Mouse (Mus musculus) heart, adult 18-20 months (tissue): ENCODE measurements around the gene Itpka. TPM values are rescaled to one million over a fixed set of nuclear protein-coding genes. Genes with fewer than 3 reads are reported as not detected.
"Not testable (repeated sequence)": the region's sequence is repeated elsewhere in the genome, so short reads cannot be mapped to it uniquely, and the experiment has no call there.

ENCODE experiments used
- DNase-seq, 2 experiments: peaks; one replicate each; pipeline ENCODE4 v3.0.0; 2021 to 2022; ENCODE audit warnings: mixed read lengths in 1 of 2
- long read RNA-seq, 2 experiments: library from polyadenylated mRNA; stranded (forward); transcript quantifications; one replicate each; pipeline ENCODE4 v2.0.0; 2021
- total RNA-seq, 2 experiments: library from RNA; stranded (reverse); gene quantifications; 2 replicates each; pipeline ENCODE4 v1.2.3; 2021

Itpka gene
- total RNA-seq: under 1 TPM; 0.42 to 0.98 TPM
- long read RNA-seq, experiment 1: 0 reads
- long read RNA-seq, experiment 2: 0 reads

DNA sequence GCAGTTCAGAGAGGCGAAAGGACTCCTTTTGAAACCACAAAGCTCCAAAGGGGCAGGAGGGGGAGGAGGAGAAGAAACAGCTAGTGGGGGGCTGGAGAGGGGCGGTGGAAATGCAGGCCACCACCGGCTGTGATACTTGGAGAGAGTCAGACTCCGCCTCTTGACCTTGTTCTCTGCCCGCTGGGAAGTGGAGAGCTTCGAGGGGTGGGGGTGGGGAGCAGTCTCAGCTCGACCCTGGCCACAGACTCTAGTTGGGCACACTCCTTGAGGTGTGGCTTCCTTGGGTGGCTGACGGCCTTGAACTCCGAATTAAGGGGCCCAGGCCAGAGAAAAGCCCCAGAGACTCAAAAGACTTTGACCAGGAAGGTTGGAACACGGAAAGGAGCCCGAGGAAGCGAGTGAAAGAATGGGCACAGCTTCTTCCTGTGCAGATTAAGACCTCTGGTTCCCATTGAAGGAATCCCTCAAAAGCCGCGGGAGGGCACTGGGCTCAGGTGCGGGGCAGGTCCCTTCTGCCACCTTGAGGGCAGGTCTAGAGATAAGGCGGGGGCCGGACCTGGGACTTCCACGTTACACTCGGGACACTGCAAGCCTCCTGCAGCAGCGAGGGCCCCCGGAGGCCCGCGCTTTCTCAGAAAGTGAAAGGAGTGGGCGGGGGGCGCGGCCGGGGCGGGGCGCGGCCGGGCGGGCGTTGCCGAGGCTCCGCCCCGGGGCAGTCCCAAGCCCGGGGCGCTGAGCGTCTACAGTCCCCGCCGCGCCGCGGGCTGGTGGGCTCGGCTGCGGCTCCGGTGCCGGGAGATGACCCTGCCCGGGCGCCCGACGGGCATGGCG is at the start of gene Itpka:
Gene Itpka, plus strand, starts transcription at position 757 of the 831 bp plus-strand sequence.
- peak; percentile 54 to 72 for DNase-seq

DNA sequence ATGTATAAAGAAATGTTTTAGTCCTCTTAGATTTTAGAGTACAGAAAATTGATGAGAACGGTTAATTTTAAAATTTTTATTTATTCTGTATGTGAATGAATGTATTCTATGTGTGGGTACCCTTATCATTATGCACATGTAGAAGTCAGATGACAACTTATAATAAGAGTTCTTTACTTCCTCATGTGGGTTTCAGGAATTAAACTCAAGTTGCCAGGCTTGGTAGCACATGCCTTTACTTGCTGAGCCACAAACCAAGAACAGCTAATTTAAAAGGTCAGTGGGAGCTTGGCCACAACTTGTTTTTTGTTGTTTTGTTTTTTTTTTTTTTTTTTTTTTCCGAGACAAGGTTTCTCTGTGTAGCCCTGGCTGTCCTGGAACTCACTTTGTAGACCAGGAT is 47.3 kb upstream of the Itpka start:
- no peak for DNase-seq

DNA sequence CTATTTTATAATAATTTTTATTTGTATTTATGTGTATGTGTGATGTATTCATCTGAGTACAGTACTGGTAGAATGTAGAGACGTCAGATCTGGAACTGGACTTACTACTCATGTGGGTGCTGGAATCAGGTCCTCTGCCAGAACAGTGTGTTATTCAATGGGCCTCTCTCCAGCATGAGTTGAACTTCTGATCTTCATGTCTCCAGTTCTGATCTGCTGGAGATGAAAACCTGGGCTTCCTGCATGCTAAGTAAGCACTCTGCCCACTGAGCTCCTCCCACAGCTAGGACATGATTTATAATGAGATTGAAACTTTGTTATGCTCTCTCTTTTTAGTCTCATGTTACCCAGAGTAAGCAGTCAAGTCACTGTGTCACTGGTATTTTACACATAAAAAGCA is 46.0 kb upstream of the Itpka start:
- DNase-seq: no peak

DNA sequence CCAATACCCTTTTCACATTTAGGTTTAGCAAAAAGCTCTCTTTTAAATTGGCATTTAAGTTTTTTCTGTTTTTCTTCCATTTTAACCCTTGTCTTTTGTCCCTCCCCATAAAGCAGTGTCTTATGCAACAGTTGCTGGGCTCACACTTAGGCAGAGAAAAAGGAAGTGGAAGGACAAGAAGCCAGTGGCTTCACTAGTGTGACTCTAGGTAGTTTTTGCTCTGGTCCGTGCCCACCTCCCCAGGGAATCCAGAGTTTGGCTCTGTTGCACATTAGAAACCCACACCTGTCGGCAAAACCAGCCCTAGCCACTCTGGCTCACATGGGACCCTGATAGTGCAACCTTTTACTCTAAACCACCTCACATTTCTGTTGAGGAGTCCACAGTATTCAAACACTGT is 43.7 kb upstream of the Itpka start:
- no peak for DNase-seq

DNA sequence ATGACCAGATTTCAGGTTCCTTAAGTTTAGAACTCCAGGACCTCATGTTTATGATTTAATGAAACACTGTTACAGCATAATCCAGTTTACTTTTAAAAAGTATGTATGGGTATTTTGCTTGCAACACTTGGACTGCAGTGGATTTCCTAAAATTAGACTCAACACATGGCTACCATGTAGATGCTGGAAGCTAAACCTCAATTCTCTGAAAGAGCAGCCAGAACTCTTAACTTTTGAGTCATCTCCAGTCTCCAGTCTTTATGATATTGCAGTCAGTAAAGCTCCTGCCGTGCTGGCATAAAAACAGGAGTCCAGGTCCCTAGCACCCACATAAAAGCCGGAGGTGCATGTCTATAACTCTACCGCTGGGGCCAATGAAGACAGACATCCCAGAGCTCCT is 42.2 kb upstream of the Itpka start:
- DNase-seq: no peak

DNA sequence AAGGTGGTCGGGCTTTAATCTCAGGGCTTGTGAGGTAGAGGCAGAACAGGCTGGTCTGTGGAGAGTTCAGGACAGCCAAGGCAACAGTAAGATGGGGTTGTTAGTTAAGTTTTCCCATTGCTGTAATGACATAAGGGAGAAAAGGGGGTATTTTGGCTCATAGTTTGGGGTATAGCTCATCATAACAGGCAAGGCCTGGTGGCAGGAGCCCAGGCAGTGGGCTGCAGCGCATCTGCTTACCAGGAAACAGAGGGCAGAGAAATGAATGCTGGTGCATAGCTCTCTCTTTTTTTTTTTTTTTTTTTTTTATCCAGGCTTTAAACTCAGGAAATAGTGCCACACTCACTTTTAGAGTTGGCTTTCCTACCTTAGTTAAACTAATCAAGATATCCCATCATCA is 39.0 kb upstream of the Itpka start:
- no peak for DNase-seq

DNA sequence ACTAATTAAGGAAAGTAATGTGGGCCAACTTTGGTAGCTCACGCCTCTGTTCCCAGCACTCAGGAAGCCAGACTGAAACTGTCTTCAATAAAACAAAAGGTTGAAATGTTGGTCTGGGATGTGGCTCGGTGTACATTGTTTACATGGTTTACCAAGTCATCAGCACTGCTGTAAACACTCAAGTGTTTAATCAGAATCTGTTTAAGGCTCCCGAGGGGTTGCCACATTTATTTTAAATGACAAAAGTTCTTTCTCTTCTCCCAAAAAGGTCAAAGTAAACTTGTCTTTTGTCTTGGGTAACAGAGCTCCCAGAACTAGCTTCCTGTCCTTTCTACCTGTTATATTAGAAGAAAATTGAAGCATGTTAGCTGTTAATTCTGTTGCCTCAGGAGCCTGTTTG is 34.5 kb upstream of the Itpka start:
- no peak for DNase-seq

DNA sequence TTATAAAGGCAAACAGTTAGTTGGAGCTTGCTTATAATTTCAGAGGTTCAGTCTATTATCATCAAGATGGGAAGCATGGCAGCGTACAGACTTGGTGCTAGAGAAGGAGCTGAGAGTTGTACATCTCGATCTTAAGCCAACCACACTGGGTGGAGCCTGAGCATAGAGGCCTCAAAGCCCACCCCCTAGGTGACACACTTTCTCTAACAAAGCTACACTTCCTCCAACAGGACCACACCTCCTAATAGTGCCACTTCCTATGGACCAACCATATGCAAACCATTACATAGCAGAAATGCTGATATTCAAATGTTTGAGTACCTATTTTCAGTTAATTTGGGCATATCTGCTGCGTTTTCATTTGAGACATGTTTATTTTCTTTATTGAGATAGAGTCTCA is 32.1 kb upstream of the Itpka start:
- DNase-seq: no peak

DNA sequence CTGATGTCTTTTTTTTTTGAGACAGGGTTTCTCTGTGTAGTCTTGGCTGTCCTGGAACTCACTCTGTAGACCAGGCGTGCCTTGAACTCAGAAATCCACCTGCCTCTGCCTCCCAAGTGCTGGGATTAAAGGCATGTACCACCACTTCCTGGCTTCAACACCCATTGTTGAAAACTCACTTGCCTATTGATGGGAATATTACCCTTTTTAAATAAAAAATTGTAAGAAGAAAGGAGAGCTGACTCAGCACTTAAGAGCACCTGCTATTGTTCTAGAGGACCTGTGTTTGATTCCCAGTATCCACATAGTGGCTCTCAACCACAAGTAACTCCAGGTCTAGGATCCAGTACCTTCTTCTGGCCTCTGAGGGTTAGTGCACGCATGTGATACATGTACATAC is 26.3 kb upstream of the Itpka start:
- DNase-seq: not testable (repeated sequence)

DNA sequence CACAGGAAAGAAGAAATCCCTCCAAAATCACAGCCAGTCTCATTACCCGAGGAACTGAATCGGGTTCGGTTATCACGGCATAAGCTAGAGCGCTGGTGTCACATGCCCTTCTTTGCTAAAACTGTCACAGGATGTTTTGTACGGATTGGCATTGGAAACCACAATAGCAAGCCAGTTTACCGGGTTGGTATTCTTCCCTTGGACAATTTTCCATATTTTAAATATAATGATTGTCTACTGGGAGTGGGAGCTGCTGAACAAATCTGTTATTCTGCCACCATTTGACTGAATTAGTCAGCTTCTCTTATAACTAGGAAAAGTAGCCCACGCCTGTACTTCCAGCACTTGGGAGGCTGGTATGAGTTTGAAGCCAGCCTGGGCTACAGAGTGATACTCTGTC is 21.1 kb upstream of the Itpka start:
- DNase-seq: no peak

DNA sequence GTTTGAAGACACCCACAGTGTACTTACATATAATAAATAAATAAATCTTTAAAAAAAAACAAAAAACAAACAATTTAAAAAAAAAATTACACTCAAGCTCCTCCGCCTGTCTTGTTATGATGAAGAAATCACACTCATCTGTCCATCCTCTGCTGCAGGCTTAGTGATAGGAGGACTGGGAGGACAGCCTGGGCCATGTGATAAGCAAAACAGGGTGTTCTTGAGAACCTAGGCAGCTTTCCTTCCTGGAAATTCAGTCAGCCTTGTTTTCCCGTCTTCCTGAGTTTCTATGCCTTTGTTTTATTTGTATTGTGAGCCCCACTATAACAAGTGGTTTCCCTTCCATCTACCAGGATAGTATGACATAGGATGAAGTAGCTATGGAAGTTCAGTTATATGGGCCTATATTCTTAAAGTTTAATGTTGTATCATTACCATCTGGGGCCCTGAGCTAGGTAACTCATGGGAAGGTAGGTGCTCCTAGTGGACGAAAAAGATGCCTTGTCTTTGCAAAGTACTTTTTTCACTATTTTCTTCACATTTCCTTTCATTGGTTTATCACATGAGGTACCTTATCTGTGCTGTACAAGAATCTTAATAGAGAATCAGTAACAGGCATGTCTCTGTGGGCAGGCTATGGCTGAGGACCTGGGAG is 14.2 kb upstream of the Itpka start:
- DNase-seq: no peak

DNA sequence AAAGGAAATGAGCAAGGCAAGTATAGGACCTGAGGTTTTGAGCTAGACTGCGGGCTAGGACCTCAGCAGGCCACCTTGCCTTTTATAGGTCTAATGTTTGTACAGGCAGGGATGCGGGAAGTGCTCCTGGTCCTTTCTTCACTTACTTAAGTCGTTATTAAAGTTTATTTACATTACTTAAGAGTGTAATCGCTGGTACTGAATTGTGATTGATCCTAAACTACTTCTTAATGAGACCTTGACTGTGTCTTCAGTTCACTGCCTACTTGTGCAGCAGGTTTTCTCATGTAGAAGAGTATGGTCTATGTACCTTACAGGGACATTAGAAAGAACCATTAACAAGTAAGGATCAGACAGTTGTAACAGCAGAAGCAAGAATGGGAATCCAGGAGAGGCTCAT is 11.4 kb upstream of the Itpka start:
- no peak for DNase-seq

DNA sequence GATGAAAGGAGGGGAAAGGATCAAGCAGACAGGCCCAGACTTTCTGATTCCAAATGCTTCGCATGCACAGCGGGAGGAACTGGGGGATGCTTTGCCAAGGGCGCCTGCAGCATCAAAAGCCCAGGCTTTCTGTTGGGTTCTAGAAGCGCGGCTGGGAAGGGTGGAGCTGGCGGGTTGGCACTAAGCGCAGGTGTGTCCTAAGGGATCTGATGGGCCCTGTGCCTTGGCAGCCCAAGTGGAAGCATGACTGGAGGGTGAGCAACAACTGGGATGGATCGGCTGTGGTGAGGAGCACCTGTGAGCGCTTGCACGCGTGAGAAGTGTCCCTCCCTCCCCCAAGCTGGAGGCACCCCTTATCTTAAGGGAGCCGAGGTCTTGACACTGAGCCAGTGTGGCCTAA is 5.0 kb upstream of the Itpka start:
- no peak for DNase-seq

DNA sequence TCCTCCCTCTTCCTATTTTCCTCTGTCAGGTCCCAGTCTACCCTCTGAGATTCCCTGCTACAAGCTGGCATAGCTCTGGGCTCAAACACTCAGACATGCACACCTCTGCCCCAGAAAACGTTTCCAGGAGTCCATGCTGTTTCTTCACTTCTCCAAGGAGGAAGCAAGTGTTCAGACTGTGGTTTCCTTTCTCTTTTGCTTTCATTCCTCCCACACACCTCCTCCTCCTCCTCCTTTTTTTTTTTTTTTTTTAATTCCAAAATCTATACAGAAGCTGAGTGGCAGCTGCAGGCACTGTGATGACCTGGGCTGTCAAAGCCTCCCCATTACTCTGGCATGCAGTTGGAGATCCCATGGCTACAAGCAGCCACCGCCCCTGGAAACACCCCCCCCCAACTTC is 1.6 kb upstream of the Itpka start:
- no peak for DNase-seq

DNA sequence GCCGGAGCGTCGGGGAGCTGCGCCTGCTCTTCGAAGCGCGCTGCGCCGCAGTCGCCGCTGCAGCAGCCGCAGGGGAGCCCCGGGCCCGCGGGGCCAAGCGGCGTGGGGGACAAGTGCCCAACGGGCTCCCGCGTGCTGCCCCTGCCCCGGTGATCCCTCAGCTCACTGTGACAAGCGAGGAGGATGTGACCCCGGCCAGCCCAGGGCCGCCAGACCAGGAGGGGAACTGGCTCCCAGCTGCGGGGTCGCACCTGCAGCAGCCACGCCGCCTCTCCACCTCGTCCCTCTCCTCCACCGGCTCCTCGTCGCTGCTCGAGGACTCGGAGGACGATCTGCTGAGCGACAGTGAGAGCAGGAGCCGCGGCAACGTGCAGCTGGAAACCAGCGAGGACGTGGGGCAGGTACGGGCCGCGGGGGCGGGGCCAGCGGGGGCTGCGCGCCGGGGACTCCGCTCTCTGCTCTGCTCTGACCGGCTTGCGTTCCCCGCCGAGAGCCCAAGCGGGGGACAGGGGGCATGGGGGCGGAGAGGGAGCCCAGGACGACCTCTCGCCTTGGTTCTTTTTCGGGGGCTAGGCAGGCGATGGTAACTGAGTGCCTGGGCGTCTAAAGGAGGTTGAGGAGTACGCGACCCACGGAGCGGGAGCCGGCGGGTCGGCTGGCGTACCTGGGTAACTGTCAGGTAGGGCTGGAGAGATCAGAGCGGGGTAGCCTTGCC is 481 bp downstream of the Itpka start:
- peak; percentile 26 for DNase-seq

DNA sequence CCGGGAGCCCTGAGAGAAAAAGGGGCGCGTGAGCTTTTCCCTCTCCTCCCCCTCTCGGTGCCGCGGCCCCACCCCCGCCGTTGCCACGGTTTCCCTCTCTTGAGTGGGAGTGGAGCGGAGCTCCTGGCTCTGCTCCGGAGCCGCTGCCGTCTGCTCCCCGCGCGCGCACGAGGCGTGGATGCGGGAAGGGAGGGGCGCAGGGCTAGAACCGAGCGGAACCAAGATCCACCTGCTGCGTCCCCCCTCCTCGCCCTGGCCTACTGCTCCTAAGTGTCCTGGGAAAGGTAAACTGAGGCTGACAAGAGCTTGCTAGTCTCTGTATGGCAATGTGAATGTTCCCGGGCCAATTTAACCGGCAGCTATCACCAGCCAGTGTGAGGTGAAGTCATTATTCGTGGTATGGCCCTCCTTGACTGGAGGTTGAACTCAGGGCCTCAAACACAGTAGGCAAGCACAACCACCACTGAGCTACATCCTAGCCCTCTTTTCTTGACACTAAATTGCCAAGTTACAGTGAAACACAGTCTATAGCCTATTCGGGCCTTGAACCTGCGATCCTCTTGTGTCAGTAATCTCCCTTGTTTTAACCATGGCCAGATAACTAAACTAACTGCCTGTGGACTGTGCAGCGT is 1.2 kb downstream of the Itpka start:
- peak in 1 of 2 experiments; percentile 13 for DNase-seq

DNA sequence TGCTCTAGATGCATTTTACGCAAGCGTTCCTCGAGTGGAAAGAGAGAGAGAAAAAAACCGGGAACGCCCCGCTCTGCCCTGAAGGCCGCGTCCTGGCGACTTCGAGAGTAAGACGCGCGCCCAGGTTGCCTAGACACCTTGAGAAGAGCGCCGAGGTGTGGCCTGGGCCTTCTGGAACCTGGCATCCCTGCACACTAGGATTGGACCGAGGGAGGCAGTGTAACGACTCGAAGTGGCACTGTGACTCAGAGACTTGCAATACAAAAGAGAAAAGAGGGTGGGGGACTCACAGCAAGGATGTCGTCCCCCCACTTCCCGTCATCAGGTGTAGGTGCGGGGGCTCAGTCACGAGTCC is 1.6 kb downstream of the Itpka start:
- DNase-seq: no peak

DNA sequence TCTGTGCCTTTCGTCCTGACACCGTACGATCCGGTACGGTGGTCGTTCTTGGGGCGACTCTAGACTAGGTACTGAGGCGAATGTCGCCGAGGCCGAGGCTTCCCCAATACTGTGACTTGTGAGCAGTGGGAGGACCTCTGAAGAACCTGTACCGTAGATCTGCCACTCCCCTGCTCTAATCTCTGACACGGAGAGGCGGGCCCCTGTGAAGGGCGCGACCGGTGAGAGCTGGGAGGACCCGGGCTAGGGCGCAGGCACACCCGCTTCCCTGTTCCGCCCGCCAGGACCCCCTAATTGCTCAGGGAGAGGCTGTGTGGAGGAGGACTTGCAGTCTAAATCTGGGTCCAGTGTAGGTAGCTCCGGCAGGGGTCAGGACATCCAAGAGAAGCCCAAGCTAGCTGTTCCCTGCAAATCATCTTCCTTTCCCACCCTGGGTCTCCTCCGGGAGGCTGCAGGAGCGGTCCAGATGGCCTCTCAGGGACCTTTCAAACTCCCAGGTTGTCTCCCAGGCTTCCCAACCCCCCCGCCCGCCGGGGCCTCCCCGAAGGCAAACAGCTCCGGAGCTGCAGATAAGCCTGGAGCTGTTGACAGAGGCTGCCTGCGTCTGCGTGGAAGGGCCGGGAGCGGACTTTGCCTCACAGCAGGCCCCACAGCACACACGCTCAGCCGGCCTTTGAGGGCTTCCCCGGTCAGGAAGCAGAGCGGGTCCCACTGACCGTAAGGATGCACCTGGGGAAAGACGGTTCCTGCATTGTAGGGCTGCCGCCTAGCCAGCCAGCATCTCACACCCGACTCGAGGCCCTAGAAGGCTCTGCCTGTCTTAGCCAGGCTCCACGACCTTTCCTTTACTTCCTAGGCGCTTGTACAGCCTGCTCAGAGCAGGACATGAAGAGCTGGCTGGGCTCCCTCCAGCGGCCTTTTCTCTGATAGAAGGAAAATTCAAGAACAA is 2.3 kb downstream of the Itpka start:
- DNase-seq: peak; percentile 29 to 32

DNA sequence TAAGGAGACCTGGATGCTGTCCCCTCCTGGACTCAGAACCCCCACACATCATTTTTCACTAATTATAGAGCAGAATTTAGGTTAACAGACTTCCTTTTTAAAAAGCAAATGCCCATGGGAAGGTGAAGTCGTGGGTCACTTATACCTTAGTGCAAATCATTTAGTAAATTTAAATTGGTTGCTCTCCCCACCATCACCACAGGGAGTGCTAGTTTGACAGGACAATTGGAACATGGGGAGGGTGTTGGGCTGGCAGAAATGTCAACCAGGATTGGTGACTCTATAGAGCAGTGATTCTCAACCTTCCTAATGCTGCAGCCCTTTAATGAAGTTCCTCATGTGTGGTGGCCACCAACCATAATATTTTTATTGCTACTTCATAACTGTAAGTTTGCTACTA is 3.1 kb downstream of the Itpka start:
- DNase-seq: peak in 1 of 2 experiments; percentile 38

DNA sequence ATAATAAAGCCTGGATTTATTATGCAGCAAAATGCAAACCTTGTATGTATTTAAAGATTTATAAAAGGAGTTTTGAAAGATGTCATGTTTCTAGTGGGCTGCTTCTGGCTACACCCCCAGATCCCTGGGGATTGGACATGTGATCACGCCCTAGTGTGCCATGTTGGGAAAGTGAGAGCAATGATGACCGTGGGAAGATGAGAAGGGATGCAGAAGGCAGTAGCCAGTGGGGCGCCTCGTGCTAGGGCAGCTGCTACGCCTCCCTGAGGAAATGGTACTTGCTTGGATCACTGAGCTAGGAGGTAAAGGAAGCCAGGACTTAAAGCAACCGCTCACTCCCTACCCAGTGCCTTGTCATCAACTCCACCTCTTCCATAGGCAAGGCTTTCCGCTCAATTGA is 5.4 kb downstream of the Itpka start:
- DNase-seq: no peak

DNA sequence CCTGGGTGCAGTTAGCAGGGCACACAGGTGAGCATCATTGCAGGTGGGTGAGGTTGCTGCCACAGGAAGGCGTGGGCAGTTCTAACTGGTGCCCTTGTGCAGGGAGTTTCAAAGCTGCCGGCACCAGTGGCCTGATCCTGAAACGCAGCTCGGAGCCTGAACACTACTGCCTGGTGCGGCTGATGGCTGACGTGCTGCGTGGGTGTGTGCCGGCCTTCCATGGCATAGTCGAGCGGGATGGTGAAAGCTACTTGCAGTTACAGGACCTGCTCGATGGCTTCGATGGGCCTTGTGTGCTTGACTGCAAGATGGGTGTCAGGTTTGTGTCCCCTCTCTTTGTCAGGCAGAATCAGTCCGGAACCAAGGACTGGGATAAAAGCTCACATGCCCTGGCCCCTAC is 7.1 kb downstream of the Itpka start:
- DNase-seq: no peak
